Mouse (Mus musculus): ENCODE results near the gene Ppcdc. TPM values are rescaled to one million over a fixed set of nuclear protein-coding genes. Genes with fewer than 3 reads are reported as not detected.
"Not testable (repeated sequence)": the region's sequence is repeated elsewhere in the genome, so short reads cannot be mapped to it uniquely, and the experiment has no call there.

The Ppcdc gene
- polyA plus RNA-seq, 1 experiment from 2014 or later: 28.1 TPM

GRCm38 (mm10) chr9:57427937-57428336 is 12.0 kb downstream of the Ppcdc start:
- no peaks in the 10 kb centered on the region for H3K36me3 ChIP-seq
- H3K27ac ChIP-seq (replicated peaks): no peak overlapping the region
- no peak overlapping the region for H3K9ac ChIP-seq
- no peak; the same call in 1 of the 2 replicates for ATAC-seq (ENCODE audit: insufficient number of reproducible peaks, low FRiP score, low TSS enrichment, low read depth)
- 51% methylated on average over 4 of the region's 4 CpGs for WGBS
- no peak overlapping the region for H3K4me2 ChIP-seq (replicated peaks)
- no peak overlapping the region for H3K4me3 ChIP-seq (replicated peaks)
- H3K4me1 ChIP-seq: peaks cover 24% of the 10 kb centered on the region
- H3K9me3 ChIP-seq (replicated peaks): no peaks in the 10 kb centered on the region
- H3K27me3 ChIP-seq: no peaks in the 10 kb centered on the region

GRCm38 (mm10) chr9:57427123-57427522 is 12.8 kb downstream of the Ppcdc start:
- H3K4me3 ChIP-seq (replicated peaks); H3K9me3 ChIP-seq (replicated peaks); H3K4me2 ChIP-seq (replicated peaks); H3K27me3 ChIP-seq; H3K36me3 ChIP-seq; H3K9ac ChIP-seq; H3K27ac ChIP-seq (replicated peaks); ATAC-seq (ENCODE audit: insufficient number of reproducible peaks, low FRiP score, low TSS enrichment, low read depth): not testable (repeated sequence)
- WGBS: 82% methylated on average over 4 of the region's 4 CpGs
- peaks cover 18% of the 10 kb centered on the region; the same call in 1 of the 2 replicates for H3K4me1 ChIP-seq

GRCm38 (mm10) chr9:57425116-57425515 is 14.8 kb downstream of the Ppcdc start:
- Histone ChIP-seq H3K27me3 (no peaks in the 10 kb centered on the region), H3K4me2 (replicated peaks) (no peak overlapping the region), H3K4me1 (peaks cover 34% of the 10 kb centered on the region), H3K27ac (replicated peaks) (no peak overlapping the region), H3K9me3 (replicated peaks) (no peaks in the 10 kb centered on the region), H3K36me3 (no peaks in the 10 kb centered on the region), H3K9ac (no peak overlapping the region), H3K4me3 (replicated peaks) (no peak overlapping the region)
- no peak for ATAC-seq (ENCODE audit: insufficient number of reproducible peaks, low FRiP score, low TSS enrichment, low read depth)
- WGBS: 73% methylated on average over 3 of the region's 3 CpGs

- Histone ChIP-seq H3K9ac (no peak overlapping the region), H3K4me2 (replicated peaks) (no peak overlapping the region), H3K27ac (replicated peaks) (no peak overlapping the region), H3K9me3 (replicated peaks) (no peaks in the 10 kb centered on the region), H3K4me1 (peaks cover 39% of the 10 kb centered on the region), H3K27me3 (no peaks in the 10 kb centered on the region), H3K36me3 (no peaks in the 10 kb centered on the region), H3K4me3 (replicated peaks) (no peak overlapping the region)
- 72% methylated on average over 6 of the region's 6 CpGs for WGBS
- no peak for ATAC-seq (ENCODE audit: insufficient number of reproducible peaks, low FRiP score, low TSS enrichment, low read depth)
Observed at GRCm38 (mm10) chr9:57424066-57424465, 15.9 kb downstream of the Ppcdc start.

- no peaks in the 10 kb centered on the region for H3K27me3 ChIP-seq
- H3K4me1 ChIP-seq: peaks cover 25% of the 10 kb centered on the region
- H3K9me3 ChIP-seq (replicated peaks): no peaks in the 10 kb centered on the region
- H3K27ac ChIP-seq (replicated peaks): peak overlapping the region; percentile 88; the same call in 1 of the 2 replicates
- 65% methylated on average over 5 of the region's 5 CpGs for WGBS
- H3K36me3 ChIP-seq: no peaks in the 10 kb centered on the region
- H3K4me3 ChIP-seq (replicated peaks): no peak overlapping the region
- no peak overlapping the region for H3K9ac ChIP-seq
- H3K4me2 ChIP-seq (replicated peaks): no peak overlapping the region
- ATAC-seq (ENCODE audit: insufficient number of reproducible peaks, low FRiP score, low TSS enrichment, low read depth): no peak
Observed at GRCm38 (mm10) chr9:57421688-57422111, 18.2 kb downstream of the Ppcdc start.

GRCm38 (mm10) chr9:57421121-57421571 is 18.8 kb downstream of the Ppcdc start:
- Histone ChIP-seq H3K9ac (no peak overlapping the region), H3K4me2 (replicated peaks) (peak overlapping the region; percentile 19; the same call in 1 of the 2 replicates), H3K27me3 (no peaks in the 10 kb centered on the region), H3K4me3 (replicated peaks) (no peak overlapping the region), H3K36me3 (no peaks in the 10 kb centered on the region), H3K27ac (replicated peaks) (peak overlapping the region; percentile 88), H3K9me3 (replicated peaks) (no peaks in the 10 kb centered on the region), H3K4me1 (peaks cover 25% of the 10 kb centered on the region)
- ATAC-seq (ENCODE audit: insufficient number of reproducible peaks, low FRiP score, low TSS enrichment, low read depth): no peak
- WGBS: 61% methylated on average over 9 of the region's 9 CpGs

- ATAC-seq (ENCODE audit: insufficient number of reproducible peaks, low FRiP score, low TSS enrichment, low read depth): peak; percentile 86
- H3K27ac ChIP-seq (replicated peaks): peak overlapping the region; percentile 88
- H3K4me2 ChIP-seq (replicated peaks): peak overlapping the region; percentile 19
- no peak overlapping the region for H3K4me3 ChIP-seq (replicated peaks)
- H3K36me3 ChIP-seq: no peaks in the 10 kb centered on the region
- no peak overlapping the region for H3K9ac ChIP-seq
- no peaks in the 10 kb centered on the region for H3K27me3 ChIP-seq
- H3K4me1 ChIP-seq: peaks cover 25% of the 10 kb centered on the region
- 23% methylated on average over 20 of the region's 20 CpGs for WGBS
- no peaks in the 10 kb centered on the region for H3K9me3 ChIP-seq (replicated peaks)
Observed at GRCm38 (mm10) chr9:57420321-57421120, 19.4 kb downstream of the Ppcdc start.

- Histone ChIP-seq H3K36me3 (no peaks in the 10 kb centered on the region; the same call in 1 of the 2 replicates), H3K4me3 (replicated peaks) (no peak overlapping the region), H3K9ac (no peak overlapping the region), H3K27ac (replicated peaks) (peak overlapping the region; percentile 88), H3K9me3 (replicated peaks) (no peaks in the 10 kb centered on the region), H3K27me3 (no peaks in the 10 kb centered on the region), H3K4me1 (peaks cover 22% of the 10 kb centered on the region), H3K4me2 (replicated peaks) (0 out of 2 replicates have a peak overlapping the region, but pooled peaks have one; percentile 19)
- no peak for ATAC-seq (ENCODE audit: insufficient number of reproducible peaks, low FRiP score, low TSS enrichment, low read depth)
- WGBS: 84% methylated on average over 16 of the region's 16 CpGs
Observed at GRCm38 (mm10) chr9:57419521-57420267, 20.2 kb downstream of the Ppcdc start.

GRCm38 (mm10) chr9:57417341-57417740 is 22.6 kb downstream of the Ppcdc start:
- no peak overlapping the region for H3K4me3 ChIP-seq (replicated peaks)
- WGBS: 80% methylated on average over 8 of the region's 8 CpGs
- ATAC-seq (ENCODE audit: insufficient number of reproducible peaks, low FRiP score, low TSS enrichment, low read depth): no peak

GRCm38 (mm10) chr9:57407120-57407905 is 32.6 kb downstream of the Ppcdc start:
- Histone ChIP-seq H3K9me3 (replicated peaks) (no peaks in the 10 kb centered on the region), H3K9ac (no peak overlapping the region), H3K36me3 (0 out of 2 replicates have a peak, but pooled peaks cover 3% of the 10 kb centered on the region), H3K4me2 (replicated peaks) (no peak overlapping the region), H3K4me1 (no peaks in the 10 kb centered on the region), H3K4me3 (replicated peaks) (no peak overlapping the region), H3K27ac (replicated peaks) (no peak overlapping the region), H3K27me3 (no peaks in the 10 kb centered on the region)
- 84% methylated on average over 9 of the region's 9 CpGs for WGBS
- no peak for ATAC-seq (ENCODE audit: insufficient number of reproducible peaks, low FRiP score, low TSS enrichment, low read depth)

More at GRCm38 (mm10) chr9:57417341-57417740, 22.6 kb downstream of the Ppcdc start:
- Histone ChIP-seq H3K27ac (replicated peaks) (no peak overlapping the region), H3K9me3 (replicated peaks) (no peaks in the 10 kb centered on the region), H3K4me1 (peaks cover 22% of the 10 kb centered on the region), H3K36me3 (peaks cover 6% of the 10 kb centered on the region; the same call in 1 of the 2 replicates), H3K4me2 (replicated peaks) (no peak overlapping the region), H3K9ac (no peak overlapping the region), H3K27me3 (no peaks in the 10 kb centered on the region)

GRCm38 (mm10) chr9:57406395-57406794 is 33.5 kb downstream of the Ppcdc start:
- H3K27ac ChIP-seq (replicated peaks): no peak overlapping the region

More at GRCm38 (mm10) chr9:57406395-57406794, 33.5 kb downstream of the Ppcdc start:
- Histone ChIP-seq H3K4me3 (replicated peaks) (no peak overlapping the region), H3K4me1 (no peaks in the 10 kb centered on the region), H3K9ac (no peak overlapping the region), H3K9me3 (replicated peaks) (no peaks in the 10 kb centered on the region), H3K4me2 (replicated peaks) (no peak overlapping the region), H3K36me3 (no peaks in the 10 kb centered on the region), H3K27me3 (no peaks in the 10 kb centered on the region)
- ATAC-seq (ENCODE audit: insufficient number of reproducible peaks, low FRiP score, low TSS enrichment, low read depth): no peak
- 89% methylated on average over 5 of the region's 5 CpGs for WGBS
